Mouse (Mus musculus): ENCODE measurements at regions not wholly inside any gene's neighbourhood (a gene's known extent, or its start where the extent isn't known, plus 50 kb on each side); places are given as distances from the start of the nearest gene placed in this dataset.

GRCm38 (mm10) chr1:44497313-44497712 lies 54.0 kb upstream of the Gulp1 start:
- DNase-seq (ENCODE audit: low spot score in 2 of 2) = peak in 1 of 2 experiments; percentile 58
